Mouse (Mus musculus) neural tube, embryonic 10.5 days (tissue): ENCODE data around the gene Ppp1r9a.

Source experiments
- DNase-seq: peaks from one replicate; pipeline ENCODE4 v3.0.0-alpha.2; 2017; ENCODE audit warnings: low spot score; ENCODE audit errors: extremely low spot score

Gene Ppp1r9a

DNA sequence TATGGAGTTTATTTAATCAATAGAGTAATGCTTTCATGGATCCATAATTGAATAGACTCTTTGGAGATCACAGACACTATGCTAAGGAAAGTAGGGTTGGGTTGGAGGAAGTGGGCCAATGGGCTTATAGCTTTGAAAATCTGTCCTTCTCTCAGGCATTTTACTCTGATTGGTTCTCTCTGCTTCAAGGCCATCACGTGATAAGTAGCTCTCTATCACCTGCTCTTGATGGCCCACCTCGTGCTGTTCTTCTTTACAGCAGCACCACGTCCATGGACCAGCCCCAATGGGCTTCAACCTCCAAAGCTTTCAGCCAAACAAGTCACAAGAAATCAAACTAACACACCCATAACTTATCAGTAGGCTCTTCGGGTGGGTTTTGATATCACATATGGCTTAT is 288.0 kb downstream of the Ppp1r9a start:
- DNase-seq = no peak

DNA sequence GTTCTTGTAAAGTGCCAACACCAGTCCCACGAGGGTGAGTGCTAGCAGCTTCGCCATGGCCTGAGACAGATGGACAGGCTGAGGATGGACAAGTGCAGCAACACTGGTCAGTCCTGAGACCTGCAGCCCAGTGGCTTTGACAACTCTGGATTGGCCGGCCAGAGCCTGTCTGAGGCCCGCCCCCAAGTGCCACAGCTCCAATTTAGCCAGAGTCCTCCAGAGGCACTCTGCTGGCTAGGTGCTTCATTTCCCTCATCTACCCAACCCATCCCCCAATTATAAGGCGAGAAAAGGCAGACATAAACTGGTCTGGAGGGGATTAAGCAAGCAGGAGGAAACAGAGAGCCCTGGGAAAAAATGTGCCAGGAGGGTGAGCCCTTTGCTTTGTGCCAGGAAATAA is 291.0 kb downstream of the Ppp1r9a start, which contains the start of gene Pon1:
TSS of gene Pon1 (minus strand) at position 254 of the 400 bp plus-strand sequence.
- DNase-seq = no peak

DNA sequence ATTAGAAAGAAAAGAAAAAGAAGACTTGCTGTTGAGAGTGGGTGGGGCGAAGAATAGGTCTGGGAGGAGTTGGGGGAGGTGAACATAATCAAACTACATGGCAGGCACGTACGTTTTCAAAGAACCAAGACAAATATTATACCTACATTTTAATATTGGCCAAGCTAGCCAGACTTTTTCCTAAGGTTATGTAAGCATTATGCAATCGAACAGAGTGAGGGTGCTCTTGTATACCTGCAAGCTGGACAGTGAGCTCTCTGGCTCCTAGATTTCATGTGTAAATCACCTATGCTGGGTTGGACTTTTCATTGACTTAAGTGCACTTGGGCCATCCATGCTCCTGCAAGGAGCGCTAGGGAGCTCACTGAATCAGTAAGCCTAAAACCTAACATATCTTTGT is 295.9 kb downstream of the Ppp1r9a start:
- DNase-seq = no peak

DNA sequence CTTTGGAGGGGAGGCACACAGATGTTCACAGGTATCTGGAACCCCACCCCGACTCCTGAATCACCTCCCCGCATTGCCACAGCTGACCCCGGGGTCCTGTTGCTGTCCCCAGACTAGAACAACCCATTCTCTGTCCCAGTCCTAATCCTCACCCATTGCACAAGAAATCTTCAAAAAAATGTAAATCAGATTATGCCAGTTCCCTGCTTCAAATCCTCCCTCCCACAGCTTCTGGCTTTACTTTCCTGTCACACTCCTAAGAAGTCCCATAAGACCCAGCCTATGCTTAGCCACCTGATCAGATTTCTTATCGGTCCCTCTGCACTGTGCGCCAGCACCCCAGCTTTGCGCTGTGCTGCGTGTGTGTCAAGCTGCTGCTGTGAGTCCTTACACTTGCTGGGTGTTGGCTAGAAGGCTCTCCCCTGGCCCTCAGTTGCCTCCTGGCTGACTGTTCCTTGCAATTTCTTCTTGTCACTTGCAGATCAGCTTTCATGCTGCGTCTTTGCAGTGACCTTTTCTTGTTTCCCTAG is 296.7 kb downstream of the Ppp1r9a start:
- no peak for DNase-seq

DNA sequence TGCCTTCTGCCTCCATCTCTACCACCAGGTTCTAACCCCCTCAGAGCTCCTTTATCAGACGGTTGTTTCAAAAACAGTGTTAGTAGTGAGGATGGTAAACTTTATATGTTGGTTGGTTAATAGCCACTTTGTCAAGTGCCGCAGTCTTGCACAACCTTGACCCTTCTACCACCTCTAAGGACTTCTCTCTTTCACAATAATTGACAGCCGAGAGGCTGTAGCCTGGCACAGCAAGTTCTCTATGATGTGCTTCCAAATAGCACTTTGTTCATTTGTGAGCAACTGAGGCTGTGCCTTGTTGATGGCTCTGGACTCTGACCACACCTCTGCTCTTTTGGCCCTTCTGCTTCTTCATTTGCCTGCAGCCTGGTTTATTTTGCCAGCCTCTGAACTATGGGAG is 297.2 kb downstream of the Ppp1r9a start:
- no peak for DNase-seq

DNA sequence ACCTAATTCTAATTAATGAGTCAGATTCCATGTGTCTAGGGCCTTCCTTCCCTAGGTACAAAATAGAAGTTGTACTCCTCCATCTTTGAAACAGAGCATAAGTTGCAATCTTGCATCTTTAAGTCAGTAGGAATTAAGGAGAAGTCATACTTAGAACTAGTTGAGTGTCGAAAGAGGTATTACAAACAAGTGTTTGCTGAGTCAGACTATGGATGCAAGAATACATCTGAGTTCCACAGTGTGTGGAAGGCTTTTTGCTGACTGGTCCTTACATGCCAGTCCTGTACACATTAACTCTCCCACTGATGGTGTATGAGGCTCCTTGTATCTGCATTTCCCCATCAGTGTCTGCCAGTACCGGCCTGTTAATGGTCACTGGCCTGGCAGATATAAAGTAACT is 305.1 kb downstream of the Ppp1r9a start:
- DNase-seq = no peak
